Mouse (Mus musculus) hindbrain, embryonic 15.5 days (tissue): ENCODE results near the gene Cct7. TPM values are rescaled to one million over a fixed set of nuclear protein-coding genes. Genes with fewer than 3 reads are reported as not detected.
A peak's percentile ranks its signal among the peaks of the same experiment; 100 is the strongest.

Source experiments
- ATAC-seq: fragments of 200-750 bp; cut with Nextera tagmentation; 2 replicates; pipeline ENCODE4 v1.8.0; 2017; ENCODE audit warnings: low read depth, moderate number of reproducible peaks, moderate TSS enrichment; ENCODE audit not compliant: low FRiP score
- H3K27ac ChIP-seq: fragments of 300-500 bp; sonication (generic); replicated peaks from 2 replicates; pipeline ENCODE4 v1.5.1; 2015; ENCODE audit warnings: mild to moderate bottlenecking, inconsistent platforms
- H3K27me3 ChIP-seq: fragments of 300-500 bp; sonication (generic); 2 replicates; pipeline ENCODE4 v1.6.1; 2015; ENCODE audit warnings: control low read depth, inconsistent platforms
- H3K36me3 ChIP-seq: fragments of 300-500 bp; sonication (generic); 2 replicates; pipeline ENCODE4 v1.6.1; 2015; ENCODE audit warnings: control low read depth, inconsistent platforms
- H3K4me1 ChIP-seq: fragments of 300-500 bp; sonication (generic); replicated peaks from 2 replicates; pipeline ENCODE4 v1.6.1; 2015; ENCODE audit warnings: control low read depth, inconsistent platforms
- H3K4me2 ChIP-seq: fragments of 300-500 bp; sonication (generic); 2 replicates; pipeline ENCODE4 v1.6.1; 2015; ENCODE audit warnings: moderate library complexity, mild to moderate bottlenecking, inconsistent platforms
- H3K4me3 ChIP-seq: fragments of 300-500 bp; sonication (generic); 2 replicates; pipeline ENCODE4 v1.5.1; 2015; ENCODE audit warnings: mild to moderate bottlenecking, inconsistent platforms
- H3K9ac ChIP-seq: fragments of 300-500 bp; sonication (generic); 2 replicates; pipeline ENCODE4 v1.6.1; 2015; ENCODE audit warnings: inconsistent platforms
- H3K9me3 ChIP-seq: fragments of 300-500 bp; sonication (generic); 2 replicates; pipeline ENCODE4 v1.6.1; 2016; ENCODE audit warnings: control low read depth, inconsistent platforms
- WGBS: fragments of 180-500 bp; shearing (Covaris S2); methylation state at CpG from one replicate; pipeline ENCODE4 v1.1.7; 2015; 5-methylcytosine and 5-hydroxymethylcytosine counted together
- polyA plus RNA-seq: library from polyadenylated mRNA; unstranded; fragments of >200 nt; fragmentation: Nextera tagmentation; extraction: Ambion mirVana; gene quantifications from 2 replicates; pipeline ENCODE4 v1.2.1, GENCODE M21; 2015

The Cct7 gene
- polyA plus RNA-seq, result 551 and 557 TPM in 2 replicates

GRCm38 (mm10) chr6:85450697-85451663 is at the start of gene Cct7:
Cct7 (plus strand) TSS chr6:85451514.
- no peaks in the 10 kb centered on the region for H3K9me3 ChIP-seq
- H3K27me3 ChIP-seq, result no peaks in the 10 kb centered on the region
- peak; percentile 93 for ATAC-seq
- peak within 1 kb of the TSS; percentile 67 for H3K9ac ChIP-seq
- H3K36me3 ChIP-seq, result peaks cover 2% of the 10 kb centered on the region; the same call in 1 of the 2 replicates
- 3% methylated on average over 96 of the region's 96 CpGs for WGBS
- peaks cover 39% of the 10 kb centered on the region for H3K4me1 ChIP-seq
- peak within 1 kb of the TSS; percentile 62 for H3K4me3 ChIP-seq
- H3K27ac ChIP-seq, result peak within 1 kb of the TSS; percentile 89
- H3K4me2 ChIP-seq, result peak within 1 kb of the TSS; percentile 97

DNA sequence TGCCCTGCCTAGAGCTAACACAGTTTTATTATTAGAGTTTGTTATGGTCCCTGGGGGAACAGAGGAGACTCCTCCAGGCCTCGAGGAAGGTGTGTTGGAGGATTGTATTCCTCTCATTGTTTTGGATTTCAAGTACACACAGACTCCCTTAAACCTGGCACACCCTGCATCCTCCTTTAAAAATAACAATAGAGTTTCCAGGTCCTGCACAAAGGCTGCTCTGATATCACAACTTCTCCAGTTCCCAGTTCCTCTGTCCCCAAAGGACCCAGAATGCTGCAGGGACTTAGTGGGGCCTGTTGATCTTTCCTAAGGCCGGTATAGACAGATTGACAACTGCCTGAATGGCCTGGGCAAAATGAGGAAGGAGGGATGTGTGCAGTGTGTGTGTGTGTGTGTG is 48.7 kb upstream of the Cct7 start:
- Histone ChIP-seq H3K4me3 (no peak overlapping the region), H3K27me3 (peaks cover 8% of the 10 kb centered on the region; the same call in 1 of the 2 replicates), H3K9ac (no peak overlapping the region), H3K9me3 (no peaks in the 10 kb centered on the region), H3K36me3 (no peaks in the 10 kb centered on the region), H3K27ac (peak overlapping the region; percentile 47; the same call in 1 of the 2 replicates), H3K4me2 (no peak overlapping the region), H3K4me1 (no peaks in the 10 kb centered on the region)
- 48% methylated on average over 2 of the region's 2 CpGs for WGBS
- ATAC-seq, result no peak

DNA sequence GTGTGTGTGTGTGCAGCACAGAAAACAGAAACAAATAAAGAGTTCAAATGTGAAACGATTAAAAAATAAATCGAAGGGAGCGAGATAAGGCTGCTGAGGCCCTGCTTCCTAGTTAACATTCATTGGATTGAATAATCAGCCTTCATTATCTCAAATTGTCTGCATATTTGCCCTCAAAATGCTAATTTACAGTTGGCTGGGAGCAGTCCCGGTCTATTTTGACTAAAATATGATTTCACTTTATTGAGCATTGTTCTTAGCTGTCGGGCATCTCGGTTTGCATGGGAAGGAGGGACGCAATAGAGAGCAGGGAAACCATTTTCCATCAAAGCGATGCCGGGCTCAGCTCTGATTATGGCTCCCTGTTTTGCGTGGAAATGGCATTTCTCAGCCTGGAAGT is 48.3 kb upstream of the Cct7 start:
- Histone ChIP-seq H3K4me3 (no peak overlapping the region), H3K9ac (no peak overlapping the region), H3K27ac (peak overlapping the region; percentile 47; the same call in 1 of the 2 replicates), H3K36me3 (no peaks in the 10 kb centered on the region), H3K4me1 (no peaks in the 10 kb centered on the region), H3K9me3 (no peaks in the 10 kb centered on the region), H3K27me3 (peaks cover 12% of the 10 kb centered on the region), H3K4me2 (no peak overlapping the region)
- no peak for ATAC-seq
- WGBS, result 63% methylated on average over 10 of the region's 10 CpGs

- Histone ChIP-seq H3K36me3 (no peaks in the 10 kb centered on the region), H3K9me3 (no peaks in the 10 kb centered on the region), H3K27ac (no peak overlapping the region), H3K27me3 (peaks cover 38% of the 10 kb centered on the region), H3K9ac (peak overlapping the region; percentile 21; the same call in 1 of the 2 replicates), H3K4me2 (peak overlapping the region; percentile 60), H3K4me3 (peak overlapping the region; percentile 32), H3K4me1 (peaks cover 6% of the 10 kb centered on the region)
- 2% methylated on average over 31 of the region's 31 CpGs for whole genome bisulfite sequencing
- ATAC-seq, result no peak
These were observed 42.3 kb upstream of the Cct7 start for GRCm38 (mm10) chr6:85409003-85409402.

- H3K4me1 ChIP-seq, result peaks cover 6% of the 10 kb centered on the region
- H3K9me3 ChIP-seq, result no peaks in the 10 kb centered on the region
- H3K36me3 ChIP-seq, result no peaks in the 10 kb centered on the region
- H3K27ac ChIP-seq, result no peak overlapping the region
- WGBS, result 11% methylated on average over 13 of the region's 13 CpGs
- peak; percentile 88 for ATAC-seq
- H3K4me2 ChIP-seq, result 0 out of 2 replicates have a peak overlapping the region, but pooled peaks have one; percentile 23
- 0 out of 2 replicates have a peak overlapping the region, but pooled peaks have one; percentile 19 for H3K9ac ChIP-seq
- H3K4me3 ChIP-seq, result no peak overlapping the region
- H3K27me3 ChIP-seq, result peaks cover 38% of the 10 kb centered on the region
These were observed 40.5 kb upstream of the Cct7 start for GRCm38 (mm10) chr6:85410771-85411273.

- Histone ChIP-seq H3K27ac (no peak overlapping the region), H3K27me3 (no peaks in the 10 kb centered on the region), H3K4me1 (no peaks in the 10 kb centered on the region), H3K9me3 (no peaks in the 10 kb centered on the region), H3K4me2 (no peak overlapping the region), H3K4me3 (no peak overlapping the region), H3K9ac (no peak overlapping the region), H3K36me3 (no peaks in the 10 kb centered on the region)
- no peak for ATAC-seq
- WGBS, result 70% methylated on average over 3 of the region's 3 CpGs
These were observed 35.5 kb upstream of the Cct7 start for GRCm38 (mm10) chr6:85415829-85416228.

GRCm38 (mm10) chr6:85419150-85419549 is 32.2 kb upstream of the Cct7 start:
- 88% methylated on average over 2 of the region's 2 CpGs for WGBS

DNA sequence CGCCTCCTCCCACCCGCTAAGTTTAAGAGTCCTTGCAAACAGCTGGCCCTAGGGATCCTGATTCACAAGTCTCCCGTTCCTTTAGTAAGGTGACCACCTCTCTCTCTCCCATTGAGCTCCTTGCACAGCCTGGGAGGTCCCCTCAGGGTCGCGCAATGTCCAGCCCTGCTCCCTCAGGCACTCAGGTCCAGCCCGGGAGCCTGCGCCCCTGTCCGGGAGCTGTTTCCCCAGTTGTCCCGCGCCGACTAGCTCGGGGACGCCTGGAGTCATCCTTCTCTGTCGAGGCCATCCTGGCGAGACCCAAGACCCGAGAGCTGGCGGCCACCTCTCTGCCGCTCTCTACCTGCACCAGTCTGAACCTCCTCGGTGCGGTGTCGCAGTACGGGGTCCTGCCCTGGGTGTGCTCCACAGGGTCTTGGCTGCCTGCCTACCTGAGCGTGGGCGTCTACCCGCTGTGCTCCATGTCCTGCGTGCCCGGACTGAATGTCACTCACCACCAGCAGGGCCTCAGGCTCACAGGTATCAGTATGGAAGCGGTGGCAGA is 27.4 kb upstream of the Cct7 start, which contains the start of gene Noto:
Noto (plus strand) TSS at position 51 of the 544 bp plus-strand sequence.
- 11% methylated on average over 28 of the region's 28 CpGs for WGBS
- H3K4me1 ChIP-seq, result no peaks in the 10 kb centered on the region
- H3K9me3 ChIP-seq, result no peaks in the 10 kb centered on the region
- H3K27ac ChIP-seq, result no peak within 1 kb of the TSS
- no peak within 1 kb of the TSS for H3K4me2 ChIP-seq
- no peak within 1 kb of the TSS for H3K4me3 ChIP-seq
- no peak for ATAC-seq
- H3K36me3 ChIP-seq, result no peaks in the 10 kb centered on the region
- no peak within 1 kb of the TSS for H3K9ac ChIP-seq
- H3K27me3 ChIP-seq, result 0 out of 2 replicates have a peak, but pooled peaks cover 15% of the 10 kb centered on the region

More at GRCm38 (mm10) chr6:85419150-85419549, 32.2 kb upstream of the Cct7 start:
- Histone ChIP-seq H3K9ac (no peak overlapping the region), H3K36me3 (no peaks in the 10 kb centered on the region), H3K4me2 (no peak overlapping the region), H3K4me3 (no peak overlapping the region), H3K9me3 (no peaks in the 10 kb centered on the region), H3K27ac (no peak overlapping the region), H3K27me3 (0 out of 2 replicates have a peak, but pooled peaks cover 12% of the 10 kb centered on the region), H3K4me1 (no peaks in the 10 kb centered on the region)
- no peak for ATAC-seq

- ATAC-seq, result peak; percentile 71
- Histone ChIP-seq H3K4me1 (peaks cover 18% of the 10 kb centered on the region), H3K36me3 (no peaks in the 10 kb centered on the region), H3K27me3 (no peaks in the 10 kb centered on the region), H3K4me2 (peak overlapping the region; percentile 87), H3K9me3 (no peaks in the 10 kb centered on the region), H3K9ac (peak overlapping the region; percentile 68), H3K4me3 (peak overlapping the region; percentile 96), H3K27ac (no peak overlapping the region)
- 47% methylated on average over 8 of the region's 8 CpGs for WGBS
These were observed 20.0 kb upstream of the Cct7 start for GRCm38 (mm10) chr6:85431274-85431841.

DNA sequence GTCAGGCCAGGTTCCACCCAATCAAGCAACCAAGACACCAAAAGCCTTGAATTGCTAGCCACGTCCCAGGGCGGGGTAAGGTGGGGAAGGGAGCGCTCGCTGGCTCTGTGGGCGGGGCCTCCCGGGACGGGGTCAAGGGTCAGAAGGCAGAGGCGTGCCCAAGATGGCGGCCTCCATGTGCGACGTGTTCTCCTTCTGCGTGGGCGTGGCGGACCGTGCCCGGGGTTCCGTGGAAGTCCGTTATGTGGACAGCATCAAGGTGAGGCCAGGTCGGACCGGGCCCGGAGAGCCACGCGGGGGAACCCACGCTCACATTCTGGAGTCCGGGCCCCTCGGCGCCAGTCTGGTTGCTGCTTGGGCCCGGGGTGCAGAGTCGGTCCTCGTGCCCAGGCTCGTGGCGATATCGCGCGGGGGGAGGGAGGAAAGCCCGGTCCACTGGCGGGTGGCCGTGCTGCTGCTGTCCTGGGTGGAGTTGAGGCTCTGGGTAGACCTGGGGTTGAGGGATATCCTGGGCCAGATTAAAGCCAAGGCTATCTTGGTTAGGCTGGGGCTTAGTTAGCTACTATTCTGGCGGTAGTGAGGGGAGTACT is 19.4 kb upstream of the Cct7 start, which contains the start of gene Smyd5:
Smyd5 (plus strand) TSS at position 148 of the 590 bp plus-strand sequence.
- H3K27ac ChIP-seq, result no peak within 1 kb of the TSS
- H3K4me3 ChIP-seq, result peak within 1 kb of the TSS; percentile 96
- no peaks in the 10 kb centered on the region for H3K27me3 ChIP-seq
- peak; percentile 84 for ATAC-seq
- H3K36me3 ChIP-seq, result no peaks in the 10 kb centered on the region
- H3K9ac ChIP-seq, result peak within 1 kb of the TSS; percentile 68
- no peaks in the 10 kb centered on the region for H3K9me3 ChIP-seq
- peak within 1 kb of the TSS; percentile 87 for H3K4me2 ChIP-seq
- WGBS, result under 1% methylated on average over 39 of the region's 39 CpGs
- peaks cover 18% of the 10 kb centered on the region for H3K4me1 ChIP-seq

- no peak for ATAC-seq
These were observed 17.4 kb upstream of the Cct7 start for GRCm38 (mm10) chr6:85433865-85434264.

More at GRCm38 (mm10) chr6:85433865-85434264, 17.4 kb upstream of the Cct7 start:
- H3K4me3 ChIP-seq, result no peak overlapping the region
- WGBS, result 81% methylated on average over 5 of the region's 5 CpGs
- H3K4me1 ChIP-seq, result peaks cover 18% of the 10 kb centered on the region
- H3K4me2 ChIP-seq, result no peak overlapping the region
- H3K9ac ChIP-seq, result no peak overlapping the region
- no peaks in the 10 kb centered on the region for H3K9me3 ChIP-seq
- H3K27me3 ChIP-seq, result no peaks in the 10 kb centered on the region
- peaks cover 6% of the 10 kb centered on the region for H3K36me3 ChIP-seq
- no peak overlapping the region for H3K27ac ChIP-seq
